Mouse (Mus musculus): Measurements from ENCODE around the gene Lmo2. TPM values are rescaled to one million over a fixed set of nuclear protein-coding genes. Genes with fewer than 3 reads are reported as not detected.

Lmo2 gene
- total RNA-seq, 2 experiments from 2014 or later = 22.7 to 29.7 TPM

Other genes with a start within 250 kb of the Lmo2 start
- 10 to 100 TPM; 33.7 to 41.3 TPM for gene Nat10, start 196.7 kb upstream of the Lmo2 start, total RNA-seq (2021)
- gene Caprin1, start 160.3 kb upstream of the Lmo2 start, total RNA-seq (2021) = 100 to 1,000 TPM; 343 to 464 TPM
- gene Fbxo3, start 69.7 kb downstream of the Lmo2 start, total RNA-seq (2021) = 10 to 100 TPM; 56.0 to 80.7 TPM
- not detected for gene 4931422A03Rik, start 70.4 kb downstream of the Lmo2 start, total RNA-seq (2021)
- gene Gm10912, start 107.8 kb downstream of the Lmo2 start, total RNA-seq (2021) = under 1 TPM in 1 of 2 experiments, not detected in 1; 0.36 TPM
- gene Gm10799, start 110.6 kb downstream of the Lmo2 start, total RNA-seq (2021) = not detected
- gene Cd59b, start 111.9 kb downstream of the Lmo2 start, total RNA-seq (2021) = 10 to 100 TPM; 13.0 TPM
- 100 to 1,000 TPM in 1 of 2 experiments, 10 to 100 TPM in 1; 99.7 to 107 TPM for gene Cd59a, start 137.8 kb downstream of the Lmo2 start, total RNA-seq (2021)
- gene A930018P22Rik, start 164.8 kb downstream of the Lmo2 start, total RNA-seq (2021) = 1 to 10 TPM in 1 of 2 experiments, under 1 TPM in 1; 0.89 to 1.5 TPM